Mouse (Mus musculus): Measurements from ENCODE around the gene Hectd1. TPM values are rescaled to one million over a fixed set of nuclear protein-coding genes. Genes with fewer than 3 reads are reported as not detected.

The Hectd1 gene
- polyA plus RNA-seq, 1 experiment: 34.3 TPM

- Histone ChIP-seq H3K4me1 (ENCODE audit: control insufficient read depth, insufficient read depth, low read length) (peaks cover 33% of the 10 kb centered on the region), H3K4me3 (ENCODE audit: insufficient read depth, low read length) (peak overlapping the region; percentile 67), H3K27ac (ENCODE audit: insufficient read depth, low read depth, low read length) (peak overlapping the region; percentile 75)
- no peak for TF ChIP-seq CTCF (IDR thresholded peaks at IDR 0.05; ENCODE audit: low read depth, low read length)
- TF ChIP-seq POLR2A (IDR thresholded peaks at IDR 0.05; ENCODE audit: borderline replicate concordance, low read depth, low read length): no peak
Observed at GRCm38 (mm10) chr12:51844771-51845256, 15.5 kb upstream of the Hectd1 start.

GRCm38 (mm10) chr12:51843576-51844520, 14.5 kb upstream of the Hectd1 start:
- TF ChIP-seq POLR2A (IDR thresholded peaks at IDR 0.05; ENCODE audit: borderline replicate concordance, low read depth, low read length) (no peak), CTCF (IDR thresholded peaks at IDR 0.05; ENCODE audit: low read depth, low read length) (no peak)
- peaks cover 28% of the 10 kb centered on the region for H3K4me1 ChIP-seq (ENCODE audit: control insufficient read depth, insufficient read depth, low read length)
- peak overlapping the region; percentile 75; the same call in 1 of the 2 replicates for H3K27ac ChIP-seq (ENCODE audit: insufficient read depth, low read depth, low read length)
- H3K4me3 ChIP-seq (ENCODE audit: insufficient read depth, low read length): peak overlapping the region; percentile 67

- Histone ChIP-seq H3K27ac (ENCODE audit: insufficient read depth, low read depth, low read length) (no peak overlapping the region), H3K4me3 (ENCODE audit: insufficient read depth, low read length) (no peak overlapping the region), H3K4me1 (ENCODE audit: control insufficient read depth, insufficient read depth, low read length) (peaks cover 18% of the 10 kb centered on the region)
- TF ChIP-seq POLR2A (IDR thresholded peaks at IDR 0.05; ENCODE audit: borderline replicate concordance, low read depth, low read length): no peak
Observed at GRCm38 (mm10) chr12:51842081-51842864, 12.9 kb upstream of the Hectd1 start.

DNA sequence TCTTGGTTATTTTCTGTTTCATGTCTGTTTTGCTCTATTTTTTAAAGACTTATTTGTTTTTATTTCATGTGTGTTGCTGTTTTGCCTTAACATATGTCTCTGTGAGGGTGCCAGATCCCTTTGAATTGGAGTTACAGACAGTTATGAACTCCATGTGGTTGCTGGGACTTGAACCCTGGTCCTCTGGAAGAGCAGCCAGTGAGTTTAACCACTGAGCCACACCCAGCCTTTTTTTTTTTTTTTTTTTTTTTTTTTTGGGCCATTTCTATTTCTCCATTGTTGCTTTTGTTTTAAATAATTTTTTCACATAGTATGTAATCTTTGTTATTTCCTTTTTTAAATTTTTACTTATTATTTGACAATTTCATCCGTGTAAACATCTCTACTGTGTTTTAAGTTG, 10.5 kb upstream of the Hectd1 start:
- Histone ChIP-seq H3K4me3 (ENCODE audit: insufficient read depth, low read length) (no peak overlapping the region), H3K27ac (ENCODE audit: insufficient read depth, low read depth, low read length) (no peak overlapping the region), H3K4me1 (ENCODE audit: control insufficient read depth, insufficient read depth, low read length) (peaks cover 14% of the 10 kb centered on the region)
- TF ChIP-seq CTCF (IDR thresholded peaks at IDR 0.05; ENCODE audit: low read depth, low read length) (no peak), POLR2A (IDR thresholded peaks at IDR 0.05; ENCODE audit: borderline replicate concordance, low read depth, low read length) (no peak)

DNA sequence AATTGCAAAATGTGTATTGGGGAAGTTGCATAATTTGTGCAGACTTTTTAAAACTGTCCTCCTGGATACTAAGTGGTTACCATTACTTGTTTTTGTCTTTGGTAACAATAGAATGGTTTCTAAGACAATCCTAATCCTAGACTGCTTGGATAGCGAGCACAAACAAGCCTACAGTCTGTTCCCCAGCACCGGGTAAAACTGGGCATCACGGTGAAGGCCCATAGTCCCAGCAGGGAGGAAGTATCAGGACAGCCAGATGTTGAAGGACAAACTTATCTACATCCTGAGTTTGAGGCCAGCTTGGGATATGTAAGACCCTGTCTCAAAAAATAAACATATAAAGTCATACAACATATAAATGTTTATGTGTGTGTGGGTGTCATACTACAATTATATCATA, 5.9 kb upstream of the Hectd1 start:
- TF ChIP-seq POLR2A (IDR thresholded peaks at IDR 0.05; ENCODE audit: borderline replicate concordance, low read depth, low read length) (no peak), CTCF (IDR thresholded peaks at IDR 0.05; ENCODE audit: low read depth, low read length) (no peak)
- H3K27ac ChIP-seq (ENCODE audit: insufficient read depth, low read depth, low read length): no peak overlapping the region
- peaks cover 11% of the 10 kb centered on the region for H3K4me1 ChIP-seq (ENCODE audit: control insufficient read depth, insufficient read depth, low read length)
- H3K4me3 ChIP-seq (ENCODE audit: insufficient read depth, low read length): no peak overlapping the region

GRCm38 (mm10) chr12:51831931-51832330, 2.6 kb upstream of the Hectd1 start:
- peaks cover 15% of the 10 kb centered on the region for H3K4me1 ChIP-seq (ENCODE audit: control insufficient read depth, insufficient read depth, low read length)
- no peak overlapping the region for H3K4me3 ChIP-seq (ENCODE audit: insufficient read depth, low read length)
- TF ChIP-seq CTCF (IDR thresholded peaks at IDR 0.05; ENCODE audit: low read depth, low read length) (no peak), POLR2A (IDR thresholded peaks at IDR 0.05; ENCODE audit: borderline replicate concordance, low read depth, low read length) (no peak)
- no peak overlapping the region for H3K27ac ChIP-seq (ENCODE audit: insufficient read depth, low read depth, low read length)

GRCm38 (mm10) chr12:51831296-51831695, 2.0 kb upstream of the Hectd1 start:
- no peak overlapping the region for H3K4me3 ChIP-seq (ENCODE audit: insufficient read depth, low read length)
- peaks cover 15% of the 10 kb centered on the region for H3K4me1 ChIP-seq (ENCODE audit: control insufficient read depth, insufficient read depth, low read length)
- no peak for TF ChIP-seq POLR2A (IDR thresholded peaks at IDR 0.05; ENCODE audit: borderline replicate concordance, low read depth, low read length)
- no peak for TF ChIP-seq CTCF (IDR thresholded peaks at IDR 0.05; ENCODE audit: low read depth, low read length)
- H3K27ac ChIP-seq (ENCODE audit: insufficient read depth, low read depth, low read length): no peak overlapping the region

GRCm38 (mm10) chr12:51830671-51831070, 1.3 kb upstream of the Hectd1 start:
- peaks cover 17% of the 10 kb centered on the region for H3K4me1 ChIP-seq (ENCODE audit: control insufficient read depth, insufficient read depth, low read length)
- TF ChIP-seq POLR2A (IDR thresholded peaks at IDR 0.05; ENCODE audit: borderline replicate concordance, low read depth, low read length) (no peak), CTCF (IDR thresholded peaks at IDR 0.05; ENCODE audit: low read depth, low read length) (no peak)
- no peak overlapping the region for H3K27ac ChIP-seq (ENCODE audit: insufficient read depth, low read depth, low read length)
- peak overlapping the region; percentile 98 for H3K4me3 ChIP-seq (ENCODE audit: insufficient read depth, low read length)

DNA sequence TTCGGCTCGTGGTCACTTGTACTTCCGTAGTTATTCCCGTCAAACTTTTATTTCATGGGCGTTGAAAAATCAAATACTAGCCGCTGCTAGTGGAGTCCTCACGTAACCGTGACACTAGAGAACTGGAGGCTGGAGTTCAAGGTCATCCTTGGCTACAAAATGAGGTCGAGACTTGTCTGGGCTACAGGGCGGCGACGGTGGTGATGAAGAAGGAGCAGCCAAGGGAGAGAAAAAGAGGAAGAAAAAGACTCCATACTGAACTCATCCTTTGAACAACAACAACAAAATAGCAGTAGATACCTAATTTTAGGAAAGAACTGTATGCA, 704 bp upstream of the Hectd1 start:
- Histone ChIP-seq H3K4me1 (ENCODE audit: control insufficient read depth, insufficient read depth, low read length) (peaks cover 15% of the 10 kb centered on the region), H3K4me3 (ENCODE audit: insufficient read depth, low read length) (peak overlapping the region; percentile 98), H3K27ac (ENCODE audit: insufficient read depth, low read depth, low read length) (peak overlapping the region; percentile 89)
- TF ChIP-seq CTCF (IDR thresholded peaks at IDR 0.05; ENCODE audit: low read depth, low read length) (no peak), POLR2A (IDR thresholded peaks at IDR 0.05; ENCODE audit: borderline replicate concordance, low read depth, low read length) (no peak)
